Mouse (Mus musculus) kidney, adult 10 weeks (tissue): Measurements from ENCODE around the gene Ppp2ca. TPM values are rescaled to one million over a fixed set of nuclear protein-coding genes. Genes with fewer than 3 reads are reported as not detected.

Source experiments
- polyA plus RNA-seq: library from polyadenylated mRNA; stranded (reverse); fragments of 350-450 nt; fragmentation: Illumina TruSeq; extraction: RNeasy Lipid Tissue Mini Kit (QIAGEN cat#74804); gene quantifications from one replicate; pipeline ENCODE4 v1.2.3, GENCODE M21; 2014; ENCODE audit warnings: low read depth, low replicate concordance

Ppp2ca gene
- 134 TPM for polyA plus RNA-seq

GRCm38 (mm10) chr11:52098398-52098946 is at the start of gene Ppp2ca:
TSS of gene Ppp2ca (plus strand) at chr11:52098681.

GRCm38 (mm10) chr11:52145428-52145827 is 46.9 kb downstream of the Ppp2ca start, which contains the start of gene Olfr1373:
TSS of gene Olfr1373 (minus strand) at chr11:52145528.

Other genes with a start within 250 kb of the Ppp2ca start
- 3.7 TPM for gene Jade2, start 241.0 kb upstream of the Ppp2ca start, polyA plus RNA-seq
- 18.8 TPM for gene Cdkn2aipnl, start 131.0 kb upstream of the Ppp2ca start, polyA plus RNA-seq
- 335 TPM for gene Ube2b, start 97.9 kb upstream of the Ppp2ca start, polyA plus RNA-seq
- 7.4 TPM for gene Cdkl3, start 94.5 kb upstream of the Ppp2ca start, polyA plus RNA-seq
- gene Olfr1373, start 46.8 kb downstream of the Ppp2ca start, polyA plus RNA-seq: not detected
- gene Olfr1371, start 115.3 kb downstream of the Ppp2ca start, polyA plus RNA-seq: not detected
- 1,130 TPM for gene Skp1a, start 133.3 kb downstream of the Ppp2ca start, polyA plus RNA-seq
- gene Tcf7, start 184.3 kb downstream of the Ppp2ca start, polyA plus RNA-seq: 0.69 TPM